Mouse (Mus musculus): ENCODE data around the gene Shank3.

GRCm38 (mm10) chr15:89459821-89460220, 39.6 kb upstream of the Shank3 start:
- TF ChIP-seq CTCF (IDR thresholded peaks at IDR 0.05; ENCODE audit: low read depth, low read length) (no peak), POLR2A (IDR thresholded peaks at IDR 0.05; ENCODE audit: insufficient read depth, low read length) (no peak)

All from ES-Bruce4 (cell line).